Mouse (Mus musculus) spleen, adult 10 weeks (tissue): ENCODE data around the gene Gm11595. TPM values are rescaled to one million over a fixed set of nuclear protein-coding genes. Genes with fewer than 3 reads are reported as not detected.

Experiments used
- polyA plus RNA-seq: library from polyadenylated mRNA; stranded (reverse); fragments of 350-450 nt; fragmentation: Illumina TruSeq; extraction: RNeasy Lipid Tissue Mini Kit (QIAGEN cat#74804); gene quantifications from one replicate; pipeline ENCODE4 v1.2.3, GENCODE M21; 2015; ENCODE audit warnings: low replicate concordance; ENCODE audit not compliant: insufficient read depth

Gene Gm11595
- not detected for polyA plus RNA-seq

DNA sequence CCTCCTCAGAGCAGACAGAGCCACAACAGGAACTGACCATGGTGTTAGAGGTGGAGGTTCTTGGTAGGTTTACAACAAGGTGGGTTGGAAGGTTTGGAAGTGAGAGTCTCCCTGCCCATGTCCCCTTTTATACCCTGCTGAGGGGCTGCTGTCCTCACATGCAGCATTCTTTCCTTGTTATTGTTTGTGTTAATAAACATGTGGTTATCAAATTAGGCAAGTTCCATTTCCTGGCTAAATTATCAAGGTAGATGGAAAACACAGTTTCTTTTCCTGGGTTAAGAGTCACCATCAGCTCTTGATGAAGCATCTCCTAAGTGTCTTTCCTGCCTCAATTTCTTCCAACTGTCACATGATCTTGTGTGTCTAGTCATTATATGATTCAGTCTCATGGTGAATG is at the start of gene Gm11595:
Gm11595 (minus strand) TSS at position 101 of the 400 bp plus-strand sequence.

DNA sequence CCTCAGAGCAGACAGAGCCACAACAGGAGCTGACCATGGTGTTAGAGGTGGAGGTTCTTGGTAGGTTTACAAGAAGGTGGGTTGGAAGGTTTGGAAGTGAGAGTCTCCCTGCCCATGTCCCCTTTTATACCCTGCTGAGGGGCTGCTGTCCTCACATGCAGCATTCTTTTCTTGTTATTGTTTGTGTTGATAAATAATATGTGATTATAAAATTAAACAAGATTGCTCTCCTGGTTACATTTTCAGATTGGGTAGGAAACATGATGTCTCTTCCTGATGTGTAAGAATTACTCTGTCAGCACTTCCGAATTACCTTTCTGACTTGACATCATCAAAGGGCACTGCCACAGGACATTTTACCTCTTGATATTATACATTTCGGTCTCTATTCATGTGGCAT is 42.9 kb upstream of the Gm11595 start, which contains the start of gene Gm11564:
Gm11564 (minus strand) TSS at position 101 of the 400 bp plus-strand sequence.

DNA sequence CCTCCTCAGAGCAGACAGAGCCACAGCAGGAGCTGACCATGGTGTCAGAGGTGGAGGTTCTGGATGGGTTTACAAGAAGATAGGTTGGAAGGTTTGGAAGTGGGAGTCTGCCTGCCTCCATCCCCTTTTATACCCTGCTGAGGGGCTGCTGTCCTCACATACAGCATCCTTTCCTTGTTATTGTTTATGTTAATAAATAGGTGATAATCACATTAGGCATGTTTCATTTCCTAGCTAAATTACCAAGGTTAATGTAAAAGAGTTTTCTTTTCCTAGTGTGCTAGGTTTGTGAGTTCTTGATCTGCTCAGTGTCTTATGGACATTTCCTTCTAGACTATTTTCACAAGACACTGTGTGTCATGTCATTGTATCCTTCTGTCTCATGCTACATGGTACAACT is 37.1 kb upstream of the Gm11595 start, which contains the start of gene Krtap4-13:
Krtap4-13 (minus strand) TSS at position 101 of the 400 bp plus-strand sequence.

DNA sequence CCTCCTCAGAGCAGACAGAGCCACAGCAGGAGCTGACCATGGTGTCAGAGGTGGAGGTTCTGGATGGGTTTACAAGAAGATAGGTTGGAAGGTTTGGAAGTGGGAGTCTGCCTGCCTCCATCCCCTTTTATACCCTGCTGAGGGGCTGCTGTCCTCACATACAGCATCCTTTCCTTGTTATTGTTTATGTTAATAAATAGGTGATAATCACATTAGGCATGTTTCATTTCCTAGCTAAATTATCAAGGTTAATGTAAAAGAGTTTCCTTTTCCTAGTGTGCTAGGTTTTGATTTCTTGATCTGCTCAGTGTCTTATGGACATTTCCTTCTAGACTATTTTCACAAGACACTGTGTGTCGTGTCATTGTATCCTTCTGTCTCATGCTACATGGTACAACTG is 31.6 kb upstream of the Gm11595 start, which contains the start of gene Gm11554:
Gm11554 (minus strand) TSS at position 101 of the 400 bp plus-strand sequence.

DNA sequence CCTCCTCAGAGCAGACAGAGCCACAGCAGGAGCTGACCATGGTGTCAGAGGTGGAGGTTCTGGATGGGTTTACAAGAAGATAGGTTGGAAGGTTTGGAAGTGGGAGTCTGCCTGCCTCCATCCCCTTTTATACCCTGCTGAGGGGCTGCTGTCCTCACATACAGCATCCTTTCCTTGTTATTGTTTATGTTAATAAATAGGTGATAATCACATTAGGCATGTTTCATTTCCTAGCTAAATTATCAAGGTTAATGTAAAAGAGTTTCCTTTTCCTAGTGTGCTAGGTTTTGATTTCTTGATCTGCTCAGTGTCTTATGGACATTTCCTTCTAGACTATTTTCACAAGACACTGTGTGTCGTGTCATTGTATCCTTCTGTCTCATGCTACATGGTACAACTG is 26.1 kb upstream of the Gm11595 start, which contains the start of gene Gm11569:
Gm11569 (minus strand) TSS at position 101 of the 400 bp plus-strand sequence.

DNA sequence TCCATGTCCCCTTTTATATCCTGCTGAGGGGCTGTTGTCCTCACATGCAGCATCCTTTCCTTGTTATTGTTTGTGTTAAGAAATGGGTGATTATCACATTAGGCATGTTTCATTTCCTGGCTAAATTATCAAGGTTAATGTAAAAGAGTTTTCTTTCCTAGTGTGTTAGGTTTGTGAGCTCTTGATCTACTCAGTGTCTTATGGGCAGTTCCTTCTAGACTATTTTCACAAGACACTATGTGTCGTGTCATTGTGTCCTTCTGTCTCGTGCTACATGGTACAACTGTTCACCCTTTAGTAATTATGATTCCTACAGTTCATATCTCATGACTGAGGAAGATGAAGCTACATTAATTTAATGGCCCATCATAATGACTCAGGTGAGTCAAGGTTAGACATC is 20.7 kb upstream of the Gm11595 start, which contains the start of gene Gm11596:
Gm11596 (minus strand) TSS at position 101 of the 400 bp plus-strand sequence.

DNA sequence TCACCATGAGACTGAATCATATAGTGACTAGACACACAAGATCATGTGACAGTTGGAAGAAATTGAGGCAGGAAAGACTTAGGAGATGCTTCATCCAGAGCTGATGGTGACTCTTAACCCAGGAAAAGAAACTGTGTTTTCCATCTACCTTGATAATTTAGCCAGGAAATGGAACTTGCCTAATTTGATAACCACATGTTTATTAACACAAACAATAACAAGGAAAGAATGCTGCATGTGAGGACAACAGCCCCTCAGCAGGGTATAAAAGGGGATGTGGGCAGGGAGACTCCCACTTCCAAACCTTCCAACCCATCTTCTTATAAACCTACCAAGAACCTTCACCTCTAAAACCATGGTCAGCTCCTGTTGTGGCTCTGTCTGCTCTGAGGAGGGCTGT is 12.2 kb upstream of the Gm11595 start, which contains the start of gene Krtap4-9:
Krtap4-9 (plus strand) TSS at position 301 of the 400 bp plus-strand sequence.

DNA sequence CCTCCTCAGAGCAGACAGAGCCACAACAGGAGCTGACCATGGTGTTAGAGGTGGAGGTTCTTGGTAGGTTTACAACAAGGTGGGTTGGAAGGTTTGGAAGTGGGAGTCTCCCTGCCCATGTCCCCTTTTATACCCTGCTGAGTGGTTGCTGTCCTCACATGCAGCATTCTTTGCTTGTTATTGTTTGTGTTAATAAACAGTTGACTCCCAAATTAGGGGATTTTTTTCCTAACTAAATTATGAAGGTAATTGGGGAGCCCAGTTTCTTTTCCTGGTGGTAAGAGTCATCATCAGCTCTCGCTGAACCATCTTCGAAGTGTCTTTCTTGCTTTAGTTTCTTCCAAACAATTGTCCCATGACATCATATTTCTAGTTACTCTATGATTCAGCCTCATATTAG is 7.9 kb upstream of the Gm11595 start, which contains the start of gene Krtap4-8:
Krtap4-8 (minus strand) TSS at position 101 of the 400 bp plus-strand sequence.

DNA sequence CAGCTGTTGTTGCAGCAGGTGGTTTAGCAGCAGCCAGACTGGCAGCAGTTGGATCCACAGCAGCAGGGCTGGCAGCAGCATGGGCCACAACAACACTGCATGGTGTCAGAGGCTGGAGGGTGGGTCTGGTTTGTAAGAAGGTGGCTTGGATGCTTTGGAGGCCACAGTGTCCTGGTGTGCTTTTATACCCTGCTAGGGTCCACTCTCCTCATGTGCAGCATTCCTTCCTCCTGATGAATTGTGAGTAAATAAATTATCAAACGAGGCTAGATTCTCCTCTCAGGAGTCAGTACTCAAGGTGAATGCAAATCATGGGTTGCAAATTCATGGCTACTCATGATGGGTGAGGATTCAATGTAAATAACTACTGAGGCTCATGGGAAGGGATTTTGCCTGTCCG is 38.5 kb downstream of the Gm11595 start, which contains the start of gene Gm14180:
Gm14180 (minus strand) TSS at position 101 of the 400 bp plus-strand sequence.

Other genes starting within 250 kb of the Gm11595 start
- not detected for gene Krt40, start 229.8 kb downstream of the Gm11595 start, polyA plus RNA-seq
- gene Krtap3-3, start 222.0 kb downstream of the Gm11595 start, polyA plus RNA-seq, result not detected
- gene Krtap3-2, start 216.1 kb downstream of the Gm11595 start, polyA plus RNA-seq, result not detected
- not detected for gene Gm11939, start 213.4 kb downstream of the Gm11595 start, polyA plus RNA-seq
- not detected for gene Krtap3-1, start 206.3 kb downstream of the Gm11595 start, polyA plus RNA-seq
- gene Krtap1-5, start 191.9 kb downstream of the Gm11595 start, polyA plus RNA-seq, result not detected
- not detected for gene Krtap1-4, start 189.3 kb downstream of the Gm11595 start, polyA plus RNA-seq
- gene Krtap1-3, start 181.6 kb downstream of the Gm11595 start, polyA plus RNA-seq, result not detected
- gene Krtap9-3, start 174.8 kb downstream of the Gm11595 start, polyA plus RNA-seq, result not detected
- not detected for gene Gm11938, start 169.6 kb downstream of the Gm11595 start, polyA plus RNA-seq
- gene Gm11937, start 162.7 kb downstream of the Gm11595 start, polyA plus RNA-seq, result not detected
- not detected for gene Krtap2-4, start 158.1 kb downstream of the Gm11595 start, polyA plus RNA-seq
- not detected for gene Gm11562, start 152.5 kb downstream of the Gm11595 start, polyA plus RNA-seq
- gene Krtap4-1, start 144.7 kb downstream of the Gm11595 start, polyA plus RNA-seq, result not detected
- gene Krtap4-2, start 137.8 kb downstream of the Gm11595 start, polyA plus RNA-seq, result not detected
- gene Krtap4-7, start 128.8 kb downstream of the Gm11595 start, polyA plus RNA-seq, result not detected
- gene Gm11555, start 122.7 kb downstream of the Gm11595 start, polyA plus RNA-seq, result not detected
- not detected for gene Gm11563, start 114.0 kb downstream of the Gm11595 start, polyA plus RNA-seq
- not detected for gene Krtap4-6, start 107.0 kb downstream of the Gm11595 start, polyA plus RNA-seq
- gene Gm14190, start 82.2 kb downstream of the Gm11595 start, polyA plus RNA-seq, result not detected
- gene Gm14180, start 38.6 kb downstream of the Gm11595 start, polyA plus RNA-seq, result not detected
- not detected for gene Krtap4-8, start 7.8 kb upstream of the Gm11595 start, polyA plus RNA-seq
- not detected for gene Krtap4-9, start 12.3 kb upstream of the Gm11595 start, polyA plus RNA-seq
- gene Gm11596, start 20.6 kb upstream of the Gm11595 start, polyA plus RNA-seq, result not detected
- not detected for gene Gm11569, start 26.0 kb upstream of the Gm11595 start, polyA plus RNA-seq
- gene Gm11554, start 31.5 kb upstream of the Gm11595 start, polyA plus RNA-seq, result not detected
- gene Krtap4-13, start 37.0 kb upstream of the Gm11595 start, polyA plus RNA-seq, result not detected
- not detected for gene Gm11564, start 42.8 kb upstream of the Gm11595 start, polyA plus RNA-seq
- gene 2300003K06Rik, start 65.2 kb upstream of the Gm11595 start, polyA plus RNA-seq, result not detected
- gene Krtap4-16, start 78.7 kb upstream of the Gm11595 start, polyA plus RNA-seq, result not detected
- gene Gm11568, start 85.0 kb upstream of the Gm11595 start, polyA plus RNA-seq, result not detected
- gene Gm11559, start 91.6 kb upstream of the Gm11595 start, polyA plus RNA-seq, result not detected
- not detected for gene Krtap9-1, start 100.5 kb upstream of the Gm11595 start, polyA plus RNA-seq
- gene Gm11567, start 106.3 kb upstream of the Gm11595 start, polyA plus RNA-seq, result not detected
- not detected for gene Krtap31-1, start 135.0 kb upstream of the Gm11595 start, polyA plus RNA-seq
- gene Gm11565, start 141.8 kb upstream of the Gm11595 start, polyA plus RNA-seq, result not detected
- not detected for gene Krtap31-2, start 163.4 kb upstream of the Gm11595 start, polyA plus RNA-seq
- not detected for gene Krtap9-5, start 175.6 kb upstream of the Gm11595 start, polyA plus RNA-seq
- gene Krtap29-1, start 206.1 kb upstream of the Gm11595 start, polyA plus RNA-seq, result not detected
- not detected for gene Krtap16-1, start 213.7 kb upstream of the Gm11595 start, polyA plus RNA-seq
- not detected for gene Krtap17-1, start 221.1 kb upstream of the Gm11595 start, polyA plus RNA-seq
- not detected for gene Krt33a, start 243.3 kb upstream of the Gm11595 start, polyA plus RNA-seq